Mouse (Mus musculus) kidney, embryonic 16.5 days (tissue): Measurements from ENCODE around the gene Klhdc7b. TPM values are rescaled to one million over a fixed set of nuclear protein-coding genes. Genes with fewer than 3 reads are reported as not detected.
A peak's percentile ranks its signal among the peaks of the same experiment; 100 is the strongest.

Experiments
- ATAC-seq: fragments of 200-750 bp; cut with Nextera tagmentation; 2 replicates; pipeline ENCODE4 v1.8.0; 2017; ENCODE audit warnings: moderate TSS enrichment; ENCODE audit not compliant: low FRiP score, low TSS enrichment
- H3K27ac ChIP-seq: fragments of 300-500 bp; sonication (generic); 2 replicates; pipeline ENCODE4 v1.5.1; 2014; ENCODE audit warnings: low read length
- H3K27me3 ChIP-seq: fragments of 300-500 bp; sonication (generic); 2 replicates; pipeline ENCODE4 v1.6.1; 2014; ENCODE audit warnings: low read length, control low read depth, mixed read lengths; ENCODE audit not compliant: insufficient read depth
- H3K36me3 ChIP-seq: fragments of 300-500 bp; sonication (generic); 2 replicates; pipeline ENCODE4 v1.6.1; 2014; ENCODE audit warnings: low read length, control low read depth, mixed read lengths; ENCODE audit not compliant: insufficient read depth
- H3K4me1 ChIP-seq: fragments of 300-500 bp; sonication (generic); 2 replicates; pipeline ENCODE4 v1.6.1; 2014; ENCODE audit warnings: low read length, control low read depth, mixed read lengths; ENCODE audit not compliant: insufficient read depth
- H3K4me2 ChIP-seq: fragments of 300-500 bp; sonication (generic); replicated peaks from 2 replicates; pipeline ENCODE4 v1.6.1; 2014; ENCODE audit warnings: low read depth, low read length
- H3K4me3 ChIP-seq: fragments of 300-500 bp; sonication (generic); 2 replicates; pipeline ENCODE4 v1.5.1; 2014; ENCODE audit warnings: mild to moderate bottlenecking, low read length
- H3K9ac ChIP-seq: fragments of 300-500 bp; sonication (generic); replicated peaks from 2 replicates; pipeline ENCODE4 v1.6.1; 2014; ENCODE audit warnings: low read length
- H3K9me3 ChIP-seq: fragments of 300-500 bp; sonication (generic); 2 replicates; pipeline ENCODE4 v1.6.1; 2016; ENCODE audit warnings: low read length, control low read depth
- WGBS: fragments of 180-500 bp; shearing (Covaris S2); extraction: QIAGEN DNeasy Blood & Tissue Kit; methylation state at CpG from one replicate; pipeline ENCODE4 v1.1.7; 2014; 5-methylcytosine and 5-hydroxymethylcytosine counted together
- polyA plus RNA-seq: library from polyadenylated mRNA; unstranded; fragments of >200 nt; fragmentation: Nextera tagmentation; extraction: Ambion mirVana; gene quantifications from 2 replicates; pipeline ENCODE4 v1.2.1, GENCODE M21; 2015

Gene Klhdc7b
- polyA plus RNA-seq, 1 experiment from 2014 or later, result 0.04 TPM

DNA sequence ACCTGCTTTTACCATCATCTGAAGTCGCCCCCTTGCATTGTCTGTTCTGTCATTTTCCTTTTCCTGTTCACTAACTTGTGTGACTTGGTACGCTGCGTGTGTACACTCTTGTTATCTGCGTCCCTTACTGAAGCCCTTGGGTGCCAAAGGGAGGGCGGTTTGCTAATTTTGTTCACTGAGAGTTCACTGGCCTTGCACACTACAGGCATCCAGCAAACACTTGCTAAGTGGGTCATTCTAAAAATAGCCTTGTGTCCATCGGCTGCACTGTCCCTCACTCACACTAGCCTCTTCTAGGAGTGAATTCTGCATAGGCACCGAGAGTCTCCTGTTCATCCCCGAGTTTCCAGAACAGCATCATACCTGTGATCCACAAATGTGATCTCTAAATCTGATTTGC, 30.6 kb downstream of the Klhdc7b start:
- Histone ChIP-seq H3K4me1 (no peaks in the 10 kb centered on the region), H3K4me3 (no peak overlapping the region), H3K4me2 (no peak overlapping the region), H3K9me3 (no peaks in the 10 kb centered on the region), H3K9ac (no peak overlapping the region), H3K27me3 (no peaks in the 10 kb centered on the region), H3K27ac (no peak overlapping the region), H3K36me3 (peaks cover 20% of the 10 kb centered on the region)
- no peak for ATAC-seq
- WGBS, result 86% methylated on average over 8 of the region's 8 CpGs

DNA sequence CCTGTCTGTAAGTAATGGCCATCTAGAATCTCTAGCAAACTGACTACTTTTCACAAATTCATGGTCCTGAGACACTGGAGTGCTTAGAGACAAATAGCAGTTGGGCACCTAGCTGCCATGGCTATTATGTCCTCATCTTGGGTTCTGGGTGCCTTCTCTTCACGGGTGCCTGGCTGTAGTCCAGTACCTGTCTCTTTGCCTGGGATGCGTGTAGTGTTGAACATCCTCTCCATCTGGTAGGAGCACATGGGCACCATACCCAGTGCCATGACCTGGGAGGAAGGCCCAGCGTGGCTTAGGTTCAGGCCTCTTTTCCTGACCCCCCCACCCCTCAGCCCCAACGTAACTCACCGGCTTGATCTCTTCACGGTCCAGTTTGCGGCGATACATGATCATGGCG, 37.2 kb downstream of the Klhdc7b start:
- H3K4me1 ChIP-seq, result 0 out of 2 replicates have a peak, but pooled peaks cover 9% of the 10 kb centered on the region
- no peak overlapping the region for H3K27ac ChIP-seq
- no peaks in the 10 kb centered on the region for H3K27me3 ChIP-seq
- H3K9me3 ChIP-seq, result no peaks in the 10 kb centered on the region
- ATAC-seq, result no peak
- peaks cover 34% of the 10 kb centered on the region for H3K36me3 ChIP-seq
- no peak overlapping the region for H3K4me2 ChIP-seq
- H3K9ac ChIP-seq, result no peak overlapping the region
- H3K4me3 ChIP-seq, result no peak overlapping the region
- 81% methylated on average over 9 of the region's 9 CpGs for WGBS

DNA sequence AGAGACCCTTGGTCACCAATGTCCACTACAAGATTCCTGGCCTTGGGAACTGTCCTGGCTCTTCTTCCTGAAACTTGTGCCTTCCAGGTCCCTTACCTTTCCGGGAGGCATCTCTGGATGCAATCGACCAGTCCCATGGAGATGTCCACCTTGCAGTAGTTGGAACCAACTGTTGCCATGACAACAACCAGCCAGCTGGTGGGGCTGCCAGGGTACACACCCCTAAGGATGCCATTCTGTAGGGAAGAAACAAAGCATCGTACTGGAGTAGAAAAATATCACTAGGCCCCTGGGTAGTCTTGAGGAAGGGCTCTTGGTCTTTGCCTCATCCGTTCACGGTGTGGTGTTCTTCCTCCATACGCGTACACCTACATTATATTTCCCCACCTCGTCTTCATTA, 39.9 kb downstream of the Klhdc7b start:
- H3K36me3 ChIP-seq, result peaks cover 23% of the 10 kb centered on the region
- 85% methylated on average over 8 of the region's 8 CpGs for WGBS
- ATAC-seq, result no peak
- peaks cover 12% of the 10 kb centered on the region for H3K4me1 ChIP-seq
- no peak overlapping the region for H3K4me3 ChIP-seq
- H3K27ac ChIP-seq, result no peak overlapping the region
- H3K9ac ChIP-seq, result no peak overlapping the region
- no peaks in the 10 kb centered on the region for H3K9me3 ChIP-seq
- H3K27me3 ChIP-seq, result no peaks in the 10 kb centered on the region
- no peak overlapping the region for H3K4me2 ChIP-seq

DNA sequence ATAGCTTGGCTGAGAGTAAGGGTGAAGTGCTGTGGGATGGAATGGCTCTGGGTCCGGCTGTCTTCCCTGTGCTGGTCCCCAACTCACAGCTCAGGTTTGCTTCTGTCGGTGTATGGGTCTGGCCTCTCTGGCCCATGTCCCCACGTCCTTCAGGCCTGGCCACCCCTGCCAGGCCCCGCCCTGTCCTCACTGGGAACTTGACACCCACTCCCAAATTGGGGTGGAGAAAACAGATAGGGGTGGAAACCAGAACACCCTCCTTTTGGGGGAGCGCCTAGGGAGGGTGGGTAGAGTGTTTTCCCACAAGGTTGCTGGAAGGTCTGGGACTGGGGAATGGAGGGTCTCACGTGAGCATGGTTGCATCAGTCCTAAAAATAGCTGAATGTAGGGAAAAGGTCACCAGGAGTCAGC, 41.0 kb downstream of the Klhdc7b start, which contains the start of gene Cpt1b:
Gene Cpt1b, minus strand, starts transcription at position 153 of the 411 bp plus-strand sequence.
- H3K9ac ChIP-seq, result no peak within 1 kb of the TSS
- peaks cover 14% of the 10 kb centered on the region for H3K36me3 ChIP-seq
- peak within 1 kb of the TSS; percentile 42 for H3K4me2 ChIP-seq
- H3K27me3 ChIP-seq, result no peaks in the 10 kb centered on the region
- no peaks in the 10 kb centered on the region for H3K9me3 ChIP-seq
- 23% methylated on average over 6 of the region's 6 CpGs for WGBS
- H3K4me3 ChIP-seq, result no peak within 1 kb of the TSS
- no peak for ATAC-seq
- no peak within 1 kb of the TSS for H3K27ac ChIP-seq
- H3K4me1 ChIP-seq, result peaks cover 17% of the 10 kb centered on the region

DNA sequence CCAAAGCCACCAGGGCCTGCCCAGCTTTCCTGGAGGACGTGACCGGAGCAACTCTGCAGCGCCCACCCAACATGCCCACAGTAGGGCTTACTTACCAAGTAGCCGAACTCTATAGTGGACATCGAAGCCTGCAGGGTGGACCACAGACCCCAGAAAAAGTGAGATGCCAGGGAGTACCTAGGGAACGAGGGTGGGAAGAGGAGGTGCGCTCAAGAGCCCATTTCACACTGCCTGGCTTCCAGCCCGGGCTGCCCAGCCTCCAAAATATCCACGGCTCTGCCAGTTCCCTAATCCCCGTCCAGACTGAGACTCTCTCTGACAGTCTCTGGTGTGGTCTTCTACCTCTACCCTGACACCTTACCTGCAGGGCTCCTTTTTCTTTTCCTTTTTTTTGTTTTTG, 42.0 kb downstream of the Klhdc7b start:
- Histone ChIP-seq H3K9ac (no peak overlapping the region), H3K27me3 (no peaks in the 10 kb centered on the region), H3K4me2 (no peak overlapping the region), H3K9me3 (no peaks in the 10 kb centered on the region), H3K4me3 (no peak overlapping the region), H3K4me1 (peaks cover 17% of the 10 kb centered on the region), H3K36me3 (peaks cover 14% of the 10 kb centered on the region), H3K27ac (no peak overlapping the region)
- WGBS, result 95% methylated on average over 10 of the region's 10 CpGs
- ATAC-seq, result no peak

DNA sequence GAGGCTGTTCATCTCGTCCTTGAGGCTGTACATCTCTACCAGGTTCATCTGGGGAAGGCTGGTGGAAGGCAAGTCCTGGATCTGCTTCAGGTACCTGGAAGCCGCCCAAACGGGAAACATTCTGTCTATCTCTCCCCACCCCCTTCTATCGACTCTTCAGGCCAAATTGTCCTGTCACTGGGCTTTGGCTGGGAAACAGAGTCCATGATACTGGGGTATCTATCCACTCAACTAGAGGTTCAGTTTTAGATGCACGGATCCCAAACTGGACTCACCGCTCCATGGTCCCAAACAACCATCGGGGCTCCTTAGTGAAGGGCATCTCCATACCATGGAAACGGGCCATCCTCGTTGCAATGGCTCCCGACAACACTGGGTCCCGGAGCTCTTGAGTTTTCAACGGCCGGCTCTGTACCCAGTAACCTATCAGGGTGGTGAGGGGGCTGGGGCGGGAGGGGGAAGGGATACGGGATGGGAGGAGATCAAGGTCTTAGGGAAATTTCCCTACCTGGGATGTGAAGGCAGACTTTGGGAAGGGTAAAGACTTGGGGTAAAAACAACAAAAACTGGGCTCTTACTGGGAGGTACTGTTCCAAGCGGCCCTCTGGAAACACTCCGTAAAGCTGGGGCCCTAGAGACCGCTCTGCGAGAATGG, 43.5 kb downstream of the Klhdc7b start:
- Histone ChIP-seq H3K4me3 (peak overlapping the region; percentile 90), H3K4me2 (peak overlapping the region; percentile 70), H3K4me1 (peaks cover 17% of the 10 kb centered on the region), H3K27me3 (no peaks in the 10 kb centered on the region), H3K36me3 (peaks cover 14% of the 10 kb centered on the region), H3K27ac (no peak overlapping the region), H3K9me3 (no peaks in the 10 kb centered on the region), H3K9ac (peak overlapping the region; percentile 87)
- 87% methylated on average over 19 of the region's 19 CpGs for WGBS
- ATAC-seq, result no peak

DNA sequence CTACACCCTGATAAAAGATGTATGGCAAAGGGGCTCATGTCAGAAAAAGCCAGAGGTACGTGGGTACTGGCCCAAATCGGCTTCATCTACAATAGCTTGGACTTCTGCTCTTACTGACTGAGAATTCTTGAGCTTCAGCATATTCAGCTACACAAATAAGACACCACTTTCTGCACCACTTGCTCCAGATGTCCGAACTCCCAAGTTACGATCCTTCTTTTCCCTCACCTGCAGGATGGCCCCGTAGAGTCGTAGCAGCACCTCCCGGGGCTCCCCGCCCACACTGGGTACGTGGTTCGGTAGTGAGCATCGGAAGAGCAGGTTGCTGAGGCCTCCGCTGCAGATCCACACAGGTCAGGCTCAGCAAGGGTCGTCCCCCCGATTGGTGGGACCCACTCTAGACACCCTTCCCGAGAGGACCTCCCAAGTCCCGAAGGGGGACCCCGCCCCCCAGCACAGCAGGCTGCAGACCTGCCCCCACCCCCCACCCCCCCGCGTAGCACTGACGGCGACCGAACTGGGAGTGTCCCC, 44.2 kb downstream of the Klhdc7b start:
- 3% methylated on average over 20 of the region's 22 CpGs for WGBS

DNA sequence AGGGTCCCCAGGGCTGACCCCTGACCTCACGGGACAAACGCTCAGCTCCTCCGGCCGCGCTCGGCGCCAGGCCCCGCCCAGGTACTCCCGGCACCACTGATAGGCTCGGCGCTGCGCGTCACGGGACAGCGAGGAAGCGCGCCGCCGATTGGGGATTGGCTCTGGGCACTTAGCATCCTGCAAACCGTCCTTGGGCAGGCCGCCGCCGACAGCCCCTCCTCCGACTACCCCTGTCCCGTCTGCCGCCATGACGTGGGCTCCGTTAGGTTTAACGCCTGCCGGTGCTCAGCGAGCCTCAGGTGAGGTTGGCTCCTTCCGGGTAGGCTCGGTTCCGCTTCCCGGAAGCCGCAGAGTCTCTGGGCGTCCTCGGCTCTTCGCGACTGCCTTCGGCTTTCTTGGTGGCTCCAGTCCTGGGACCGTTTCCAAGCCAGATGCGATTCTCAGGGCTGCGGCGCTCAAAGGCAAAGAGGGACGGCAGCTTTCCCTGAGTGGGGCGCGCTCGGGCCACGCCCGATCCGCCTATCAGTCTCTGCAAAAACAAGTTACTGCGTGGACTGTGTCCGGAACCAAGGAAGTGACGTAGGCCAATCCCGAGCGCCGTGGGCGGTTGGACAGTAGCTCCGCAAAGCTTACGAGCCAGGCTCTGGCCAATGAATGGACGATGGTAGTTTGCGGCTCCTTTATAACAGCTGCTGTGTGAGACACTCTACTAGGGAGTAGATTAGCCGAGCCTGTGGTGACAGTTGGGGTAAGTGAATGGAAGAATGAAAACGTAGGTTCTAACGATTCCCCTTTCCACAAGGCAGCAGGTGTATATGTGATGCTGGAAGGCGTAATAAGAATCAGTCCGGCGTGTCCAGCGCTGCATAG, 44.9 kb downstream of the Klhdc7b start, which contains the start of the genes C730034F03Rik, Gm44502 and Chkb:
Gene C730034F03Rik, plus strand, starts transcription at position 238 of the 870 bp plus-strand sequence.
Gene Gm44502, minus strand, starts transcription at position 345 of the 870 bp plus-strand sequence.
Gene Chkb, minus strand, starts transcription at position 557 of the 870 bp plus-strand sequence.
- ATAC-seq, result peak; percentile 94
- Histone ChIP-seq H3K27me3 (no peaks in the 10 kb centered on the region), H3K9me3 (no peaks in the 10 kb centered on the region), H3K4me3 (peak within 1 kb of the TSS; percentile 90), H3K4me1 (peaks cover 17% of the 10 kb centered on the region), H3K36me3 (peaks cover 14% of the 10 kb centered on the region), H3K4me2 (peak within 1 kb of the TSS; percentile 70), H3K27ac (peak within 1 kb of the TSS; percentile 98), H3K9ac (peak within 1 kb of the TSS; percentile 87)
- under 1% methylated on average over 69 of the region's 70 CpGs for WGBS

More for the DNA sequence above, 44.2 kb downstream of the Klhdc7b start:
- Histone ChIP-seq H3K4me1 (peaks cover 17% of the 10 kb centered on the region), H3K4me3 (peak overlapping the region; percentile 90), H3K27ac (no peak overlapping the region; the same call in 1 of the 2 replicates), H3K9ac (peak overlapping the region; percentile 87), H3K4me2 (peak overlapping the region; percentile 70), H3K36me3 (peaks cover 14% of the 10 kb centered on the region), H3K9me3 (no peaks in the 10 kb centered on the region), H3K27me3 (no peaks in the 10 kb centered on the region)
- ATAC-seq, result peak; percentile 57

DNA sequence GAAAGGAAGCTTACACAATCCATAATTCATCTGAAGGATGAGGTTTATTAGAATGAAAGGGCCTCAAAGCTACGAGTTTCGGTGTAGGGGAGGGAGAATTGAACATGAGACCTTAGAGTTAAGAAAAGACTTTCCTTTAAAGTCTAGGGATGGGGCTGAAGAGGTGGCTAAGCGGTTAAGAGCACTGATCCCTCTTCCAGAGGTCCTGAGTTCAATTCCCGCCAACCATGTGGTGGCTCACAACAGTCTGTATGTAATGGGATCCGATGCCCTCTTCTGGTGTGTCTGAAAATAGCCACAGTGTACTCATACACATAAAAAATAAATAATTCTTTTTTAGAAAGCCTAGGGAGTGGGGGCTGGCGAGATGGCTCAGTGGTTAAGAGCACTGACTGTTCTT, 45.6 kb downstream of the Klhdc7b start:
- peak overlapping the region; percentile 70 for H3K4me2 ChIP-seq
- H3K27me3 ChIP-seq, result no peaks in the 10 kb centered on the region
- 49% methylated on average over 6 of the region's 6 CpGs for WGBS
- H3K9ac ChIP-seq, result peak overlapping the region; percentile 87
- peaks cover 14% of the 10 kb centered on the region for H3K36me3 ChIP-seq
- no peaks in the 10 kb centered on the region for H3K9me3 ChIP-seq
- H3K4me1 ChIP-seq, result peaks cover 17% of the 10 kb centered on the region
- no peak for ATAC-seq
- H3K4me3 ChIP-seq, result peak overlapping the region; percentile 90
- peak overlapping the region; percentile 98 for H3K27ac ChIP-seq
